Mouse (Mus musculus) MEL (cell line): ENCODE results near the gene Map2k5. TPM values are rescaled to one million over a fixed set of nuclear protein-coding genes. Genes with fewer than 3 reads are reported as not detected.

Experiments
- DNase-seq: peaks from one replicate; pipeline ENCODE4 v3.0.0; 2011; ENCODE audit warnings: low read depth, low spot score
- H3K27ac ChIP-seq: 2 replicates; pipeline ENCODE4 v1.5.1; 2012; ENCODE audit warnings: low read depth, mild to moderate bottlenecking, control low read depth, low read length, moderate library complexity; ENCODE audit not compliant: control insufficient read depth
- H3K27me3 ChIP-seq, 2 experiments: fragments of 150-350 bp in 1 of 2; sonication (generic) in 1 of 2; 2 replicates each; pipeline ENCODE4 v1.6.1; 2012; ENCODE audit warnings: low read length in 2 of 2, mild to moderate bottlenecking in 2 of 2, improper control_type of control experiment in 1 of 2, moderate library complexity in 1 of 2; ENCODE audit not compliant: insufficient read depth in 2 of 2, control insufficient read depth in 1 of 2
- H3K36me3 ChIP-seq, 2 experiments: 2 replicates each; pipeline ENCODE4 v1.6.1; 2012 to 2014; ENCODE audit warnings: low read length in 2 of 2, improper control_type of control experiment in 1 of 2, inconsistent platforms in 1 of 2, mild to moderate bottlenecking in 1 of 2; ENCODE audit not compliant: insufficient read depth in 2 of 2, control insufficient read depth in 1 of 2
- H3K4me1 ChIP-seq, 2 experiments: fragments of 150-350 bp in 1 of 2; sonication (generic) in 1 of 2; 2 replicates each; pipeline ENCODE4 v1.6.1; 2012; ENCODE audit warnings: low read length in 2 of 2, improper control_type of control experiment in 1 of 2, mild to moderate bottlenecking in 1 of 2; ENCODE audit not compliant: insufficient read depth in 2 of 2, control insufficient read depth in 1 of 2
- H3K4me3 ChIP-seq, 2 experiments: fragments of 150-350 bp in 1 of 2; sonication (generic) in 1 of 2; 2 replicates each; pipeline ENCODE4 v1.5.1; 2012; ENCODE audit warnings: low read depth in 2 of 2, low read length in 2 of 2, mild to moderate bottlenecking in 2 of 2, moderate library complexity in 2 of 2, control low read depth in 1 of 2, improper control_type of control experiment in 1 of 2; ENCODE audit not compliant: control insufficient read depth in 1 of 2, insufficient read depth in 1 of 2
- H3K79me2 ChIP-seq: 2 replicates; pipeline ENCODE4 v1.6.1; 2012; ENCODE audit warnings: mild to moderate bottlenecking, low read length, moderate library complexity; ENCODE audit not compliant: control insufficient read depth, poor library complexity, insufficient read depth
- H3K9ac ChIP-seq: 2 replicates; pipeline ENCODE4 v1.6.1; 2012; ENCODE audit warnings: low read depth, mild to moderate bottlenecking, control low read depth, low read length, moderate library complexity; ENCODE audit not compliant: control insufficient read depth, poor library complexity, severe bottlenecking
- H3K9me3 ChIP-seq: fragments of 150-350 bp; sonication (generic); replicated peaks from 2 replicates; pipeline ENCODE4 v1.6.1; 2012; ENCODE audit warnings: mild to moderate bottlenecking, low read length, improper control_type of control experiment, moderate library complexity; ENCODE audit not compliant: insufficient read depth
- CHD1 ChIP-seq: IDR thresholded peaks from 2 replicates; pipeline ENCODE4 v1.6.1; 2012; ENCODE audit warnings: low read depth, mild to moderate bottlenecking, inconsistent platforms, low read length, improper control_type of control experiment
- CHD2 ChIP-seq: IDR thresholded peaks from 2 replicates; pipeline ENCODE4 v1.6.1; 2011; ENCODE audit warnings: low read length, improper control_type of control experiment
- CTCF ChIP-seq, 3 experiments: IDR thresholded peaks in 2 of 3; conservative IDR thresholded peaks in 1 of 3; 2 replicates each; pipeline ENCODE4 v1.5.1; 2011 to 2012; ENCODE audit warnings: low read length in 3 of 3, low read depth in 2 of 3, mild to moderate bottlenecking in 2 of 3, improper control_type of control experiment in 1 of 3, inconsistent platforms in 1 of 3, mixed read lengths in 1 of 3, moderate library complexity in 1 of 3; ENCODE audit not compliant: control insufficient read depth in 1 of 3, insufficient read depth in 1 of 3, poor library complexity in 1 of 3, severe bottlenecking in 1 of 3
- E2F4 ChIP-seq: IDR thresholded peaks from 2 replicates; pipeline ENCODE4 v1.6.1; 2011; ENCODE audit warnings: low read depth, low read length, improper control_type of control experiment, borderline replicate concordance
- EP300 ChIP-seq, 2 experiments: IDR thresholded peaks; 2 replicates each; pipeline ENCODE4 v1.6.1; 2011; ENCODE audit warnings: improper control_type of control experiment in 2 of 2, low read length in 2 of 2, low read depth in 1 of 2, mild to moderate bottlenecking in 1 of 2
- GABPA ChIP-seq: IDR thresholded peaks from 2 replicates; pipeline ENCODE4 v1.6.1; 2012; ENCODE audit warnings: low read depth, mild to moderate bottlenecking, inconsistent platforms, low read length, improper control_type of control experiment, moderate library complexity
- MAFK ChIP-seq: IDR thresholded peaks from 2 replicates; pipeline ENCODE4 v1.6.1; 2011; ENCODE audit warnings: low read depth, mild to moderate bottlenecking, low read length, improper control_type of control experiment, borderline replicate concordance
- MAX ChIP-seq: IDR thresholded peaks from 2 replicates; pipeline ENCODE4 v1.6.1; 2011; ENCODE audit warnings: low read length, improper control_type of control experiment
- MXI1 ChIP-seq: IDR thresholded peaks from 2 replicates; pipeline ENCODE4 v1.6.1; 2011; ENCODE audit warnings: mild to moderate bottlenecking, low read depth, low read length, improper control_type of control experiment
- MYB ChIP-seq: IDR thresholded peaks from 2 replicates; pipeline ENCODE4 v1.6.1; 2011; ENCODE audit warnings: mild to moderate bottlenecking, low read depth, low read length, improper control_type of control experiment
- MYC ChIP-seq: IDR thresholded peaks from 2 replicates; pipeline ENCODE4 v1.6.1; 2011; ENCODE audit warnings: low read depth, mild to moderate bottlenecking, low read length, improper control_type of control experiment, moderate library complexity
- NELFE ChIP-seq: IDR thresholded peaks from 2 replicates; pipeline ENCODE4 v1.6.1; 2011; ENCODE audit warnings: low read depth, low read length, improper control_type of control experiment
- NRF1 ChIP-seq: IDR thresholded peaks from 2 replicates; pipeline ENCODE4 v1.6.1; 2014; ENCODE audit warnings: low read depth, mild to moderate bottlenecking, inconsistent platforms, low read length, improper control_type of control experiment, moderate library complexity; ENCODE audit not compliant: poor library complexity, insufficient read depth, severe bottlenecking
- RAD21 ChIP-seq: IDR thresholded peaks from 2 replicates; pipeline ENCODE4 v1.6.1; 2011; ENCODE audit warnings: mild to moderate bottlenecking, low read depth, low read length, improper control_type of control experiment
- SIN3A ChIP-seq: IDR thresholded peaks from 2 replicates; pipeline ENCODE4 v1.6.1; 2012; ENCODE audit warnings: low read length, improper control_type of control experiment, inconsistent platforms
- SMC3 ChIP-seq: IDR thresholded peaks from 2 replicates; pipeline ENCODE4 v1.6.1; 2011; ENCODE audit warnings: low read depth, low read length, improper control_type of control experiment
- TAL1 ChIP-seq: IDR thresholded peaks from 2 replicates; pipeline ENCODE4 v1.6.1; 2012; ENCODE audit warnings: mild to moderate bottlenecking, inconsistent platforms, low read length, moderate library complexity, mixed read lengths
- TBP ChIP-seq: IDR thresholded peaks from 2 replicates; pipeline ENCODE4 v1.8.0; 2011; ENCODE audit warnings: low read depth, low read length, improper control_type of control experiment
- TCF12 ChIP-seq: IDR thresholded peaks from 2 replicates; pipeline ENCODE4 v1.6.1; 2014; ENCODE audit warnings: low read depth, mild to moderate bottlenecking, inconsistent platforms, low read length, improper control_type of control experiment, moderate library complexity
- UBTF ChIP-seq: IDR thresholded peaks from 2 replicates; pipeline ENCODE4 v1.6.1; 2012; ENCODE audit warnings: low read depth, mild to moderate bottlenecking, inconsistent platforms, low read length, improper control_type of control experiment, moderate library complexity, borderline replicate concordance; ENCODE audit not compliant: insufficient read depth
- ZC3H11A ChIP-seq: IDR thresholded peaks from 2 replicates; pipeline ENCODE4 v1.6.1; 2012; ENCODE audit warnings: low read depth, mild to moderate bottlenecking, inconsistent platforms, low read length, improper control_type of control experiment
- ZKSCAN1 ChIP-seq: IDR thresholded peaks from 2 replicates; pipeline ENCODE4 v1.6.1; 2012; ENCODE audit warnings: low read depth, mild to moderate bottlenecking, inconsistent platforms, low read length, improper control_type of control experiment, moderate library complexity
- ZMIZ1 ChIP-seq: IDR thresholded peaks from 2 replicates; pipeline ENCODE4 v1.6.1; 2012; ENCODE audit warnings: low read depth, mild to moderate bottlenecking, inconsistent platforms, low read length, improper control_type of control experiment, moderate library complexity
- ZNF384 ChIP-seq: IDR thresholded peaks from 2 replicates; pipeline ENCODE4 v1.6.1; 2012; ENCODE audit warnings: low read depth, mild to moderate bottlenecking, inconsistent platforms, low read length, improper control_type of control experiment
- polyA plus RNA-seq, 2 experiments: library from polyadenylated mRNA; stranded (reverse) in 1 of 2; unstranded in 1 of 2; fragments of >175 nt in 1 of 2; fragments of >200 nt in 1 of 2; gene quantifications; 2 replicates each; pipeline versions ENCODE4 v1.2.1 to v1.2.4; 2012; ENCODE audit warnings: low replicate concordance in 2 of 2, low read depth in 1 of 2; ENCODE audit not compliant: insufficient read length in 2 of 2, insufficient read depth in 1 of 2, missing spikeins in 1 of 2
- total RNA-seq: library from RNA; depleted of rRNA; stranded (reverse); fragments of 300-350 nt; gene quantifications from 2 replicates; pipeline ENCODE4 v1.2.3, GENCODE M21; 2012

Gene Map2k5
- total and polyA plus RNA-seq, 3 experiments: 9.6 to 29.1 TPM; not detected in 1

DNA sequence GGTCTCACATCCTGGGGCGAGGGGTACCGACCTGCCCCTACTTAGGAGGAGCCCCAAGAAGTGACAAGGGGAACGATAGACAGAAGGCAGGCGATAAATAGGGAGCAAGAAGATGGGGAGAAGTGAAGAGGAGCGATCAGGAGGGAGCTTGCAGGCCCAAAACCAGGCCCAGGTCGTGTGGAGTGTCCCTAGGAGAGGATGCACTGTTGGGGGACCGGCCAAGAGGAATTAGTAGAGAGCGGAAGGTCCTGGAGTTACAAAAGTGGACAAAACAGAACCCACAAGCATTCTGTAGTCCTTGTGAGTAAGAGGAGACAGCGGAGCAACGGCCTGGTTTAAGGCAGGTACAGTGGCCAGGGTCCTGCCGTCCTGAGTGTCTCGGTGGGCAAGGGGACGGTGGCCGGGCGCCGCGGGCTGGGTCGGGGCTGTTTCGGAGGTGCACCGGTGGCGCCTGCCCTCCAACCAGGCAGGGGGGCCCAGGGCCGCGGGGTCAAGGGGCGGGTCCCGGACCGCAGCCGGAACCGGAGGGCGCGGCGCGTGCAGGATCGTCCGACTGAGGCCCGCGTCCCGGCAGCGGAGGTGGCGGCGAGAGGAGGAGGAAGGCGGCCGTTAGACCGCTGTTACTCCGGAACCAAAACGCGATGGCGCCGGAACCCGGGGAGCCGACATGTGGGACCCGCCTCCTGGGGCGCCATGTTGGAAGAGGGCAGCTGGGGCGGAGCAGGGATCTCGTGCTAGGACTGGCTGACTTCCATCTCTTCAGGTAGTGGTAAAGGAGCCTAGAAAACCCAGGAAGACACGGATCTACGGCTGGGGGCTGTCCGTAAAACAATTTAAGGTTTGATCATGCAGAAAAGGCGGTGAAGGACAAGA, at the start of gene Map2k5 (continued):
- peak; percentile 43; the same call in 1 of the 2 replicates for TF ChIP-seq NRF1
- TF ChIP-seq UBTF: 0 out of 2 replicates have a peak, but pooled peaks have one; percentile 75

DNA sequence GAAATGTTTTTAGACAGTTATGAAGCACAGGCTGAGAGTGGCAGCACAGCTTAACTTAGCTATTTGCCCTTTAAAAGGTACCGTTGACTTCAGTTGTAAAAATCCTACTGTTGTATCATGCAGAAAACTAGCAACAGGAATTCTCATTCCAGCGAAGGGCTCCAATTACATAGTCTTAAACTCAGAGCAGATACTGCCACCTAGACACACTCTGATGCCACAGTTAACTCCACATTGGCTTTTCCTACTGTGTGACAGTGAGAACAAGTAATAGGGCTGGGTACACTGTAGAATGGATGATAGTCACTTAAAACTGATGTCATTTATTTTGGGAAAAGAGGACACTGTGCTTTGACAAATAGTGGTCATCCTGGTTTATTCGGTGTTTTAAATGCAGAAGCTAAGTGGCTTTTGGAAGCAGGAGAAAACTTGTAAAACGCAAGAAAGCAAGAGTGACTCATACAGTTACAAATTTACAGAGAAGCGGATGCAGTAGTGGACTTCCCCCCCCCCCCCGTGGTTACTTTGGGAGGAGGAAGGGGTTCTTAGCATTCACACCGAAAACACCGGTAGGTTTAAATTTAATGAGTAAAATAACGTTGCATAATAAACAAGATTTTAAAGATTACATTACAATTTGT, 43.5 kb upstream of the Map2k5 start:
- Histone ChIP-seq H3K9me3 (no peaks in the 10 kb centered on the region), H3K36me3 (no peaks in the 10 kb centered on the region), H3K27ac (no peak overlapping the region), H3K79me2 (no peaks in the 10 kb centered on the region), H3K4me1 (no peaks in the 10 kb centered on the region), H3K4me3 (no peak overlapping the region), H3K27me3 (no peaks in the 10 kb centered on the region), H3K9ac (no peak overlapping the region)
- DNase-seq: no peak
- no peak for TF ChIP-seq GABPA
- TF ChIP-seq ZNF384: no peak
- no peak for TF ChIP-seq MAX
- TF ChIP-seq MYC: no peak
- TF ChIP-seq EP300 (IDR thresholded peaks at IDR 0.05; ENCODE audit: low read depth in 1 of 2, low read length in 2 of 2): no peak
- no peak for TF ChIP-seq TAL1
- TF ChIP-seq MYB: no peak
- no peak for TF ChIP-seq SIN3A
- no peak for TF ChIP-seq MXI1
- TF ChIP-seq ZKSCAN1: no peak
- no peak for TF ChIP-seq UBTF
- TF ChIP-seq NRF1: no peak
- no peak for TF ChIP-seq MAFK

DNA sequence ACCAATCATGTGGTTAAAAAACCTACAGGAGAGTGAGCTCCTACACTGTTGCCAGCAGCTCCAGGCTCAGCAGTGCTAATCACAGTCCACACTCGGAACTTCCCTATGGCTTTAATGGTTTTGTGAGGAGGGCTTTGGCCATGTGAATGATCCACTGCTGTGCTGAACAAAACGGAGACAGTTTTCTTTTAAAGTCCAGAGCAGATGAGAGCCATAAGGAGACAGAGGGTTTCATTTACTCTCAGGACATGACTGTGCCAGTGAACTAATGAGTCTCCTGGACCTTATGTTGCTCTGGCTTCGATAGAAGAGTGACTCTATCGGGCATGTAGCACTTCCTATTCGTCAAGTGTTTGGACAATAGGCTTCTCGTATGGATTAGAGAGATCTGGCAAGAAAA, 42.7 kb upstream of the Map2k5 start:
- Histone ChIP-seq H3K79me2 (no peaks in the 10 kb centered on the region), H3K4me3 (no peak overlapping the region), H3K27me3 (no peaks in the 10 kb centered on the region), H3K36me3 (no peaks in the 10 kb centered on the region)
- TF ChIP-seq NRF1 (no peak), TBP (no peak), ZMIZ1 (no peak), CHD2 (no peak), GABPA (no peak), RAD21 (no peak), SIN3A (no peak), ZC3H11A (no peak), SMC3 (no peak), TCF12 (no peak), EP300 (IDR thresholded peaks at IDR 0.05; ENCODE audit: low read depth in 1 of 2, low read length in 2 of 2) (no peak), MAX (no peak), E2F4 (no peak), MYC (no peak), MAFK (no peak), UBTF (no peak), NELFE (no peak), CTCF (IDR thresholded peaks at IDR 0.05 in 2 of 3, conservative IDR thresholded peaks at IDR 0.05 in 1 of 3; ENCODE audit: control insufficient read depth in 1 of 3, insufficient read depth in 1 of 3, low read depth in 2 of 3, low read length in 3 of 3, poor library complexity in 1 of 3, severe bottlenecking in 1 of 3) (no peak), CHD1 (no peak), MXI1 (no peak)
- TF ChIP-seq, all 39 proteins: peak for 0
- Histone ChIP-seq H3K4me1 (no peaks in the 10 kb centered on the region), H3K9me3 (no peaks in the 10 kb centered on the region), H3K9ac (no peak overlapping the region), H3K27ac (no peak overlapping the region)
- DNase-seq: no peak
